Mouse (Mus musculus) limb, embryonic 12.5 days (tissue): ENCODE measurements around the gene Trpc5os. TPM values are rescaled to one million over a fixed set of nuclear protein-coding genes. Genes with fewer than 3 reads are reported as not detected.

Experiments used
- ATAC-seq: fragments of 200-750 bp; cut with Nextera tagmentation; 2 replicates; pipeline ENCODE4 v1.8.0; 2017; ENCODE audit warnings: low read depth, moderate TSS enrichment; ENCODE audit not compliant: insufficient number of reproducible peaks, insufficient read depth, low FRiP score, low TSS enrichment
- H3K27ac ChIP-seq: fragments of 300-500 bp; sonication (generic); 2 replicates; pipeline ENCODE4 v1.5.1; 2016; ENCODE audit warnings: mild to moderate bottlenecking, moderate library complexity
- H3K27me3 ChIP-seq: fragments of 300-500 bp; sonication (generic); 2 replicates; pipeline ENCODE4 v1.6.1; 2016; ENCODE audit warnings: mild to moderate bottlenecking, moderate library complexity
- H3K36me3 ChIP-seq: fragments of 300-500 bp; sonication (generic); 2 replicates; pipeline ENCODE4 v1.6.1; 2016; ENCODE audit warnings: mild to moderate bottlenecking, moderate library complexity
- H3K4me1 ChIP-seq: fragments of 300-500 bp; sonication (generic); replicated peaks from 2 replicates; pipeline ENCODE4 v1.6.1; 2016
- H3K4me2 ChIP-seq: fragments of 300-500 bp; sonication (generic); 2 replicates; pipeline ENCODE4 v1.6.1; 2016; ENCODE audit warnings: mild to moderate bottlenecking, moderate library complexity
- H3K4me3 ChIP-seq: fragments of 300-500 bp; sonication (generic); replicated peaks from 2 replicates; pipeline ENCODE4 v1.5.1; 2016; ENCODE audit warnings: mild to moderate bottlenecking
- H3K9ac ChIP-seq: fragments of 300-500 bp; sonication (generic); replicated peaks from 2 replicates; pipeline ENCODE4 v1.6.1; 2016; ENCODE audit warnings: mild to moderate bottlenecking, moderate library complexity
- H3K9me3 ChIP-seq: fragments of 300-500 bp; sonication (generic); 2 replicates; pipeline ENCODE4 v1.6.1; 2016; ENCODE audit warnings: mild to moderate bottlenecking, moderate library complexity
- WGBS: fragments of 180-500 bp; shearing (Covaris S2); methylation state at CpG from one replicate; pipeline ENCODE4 v1.1.7; 2016; 5-methylcytosine and 5-hydroxymethylcytosine counted together
- polyA plus RNA-seq: library from polyadenylated mRNA; unstranded; fragments of >200 nt; fragmentation: Nextera tagmentation; extraction: Ambion mirVana; gene quantifications from 2 replicates; pipeline ENCODE4 v1.2.1, GENCODE M21; 2016

Trpc5os gene
- not detected in 2 replicates for polyA plus RNA-seq

- H3K4me3 ChIP-seq = no peak within 1 kb of the TSS
- no peaks in the 10 kb centered on the region for H3K4me1 ChIP-seq
- no peaks in the 10 kb centered on the region for H3K36me3 ChIP-seq
- H3K4me2 ChIP-seq = no peak within 1 kb of the TSS
- WGBS = 78% methylated on average over 5 of the region's 5 CpGs
- ATAC-seq = no peak
- peaks cover 3% of the 10 kb centered on the region; the same call in 1 of the 2 replicates for H3K27me3 ChIP-seq
- no peaks in the 10 kb centered on the region for H3K9me3 ChIP-seq
- H3K27ac ChIP-seq = no peak within 1 kb of the TSS
- H3K9ac ChIP-seq = no peak within 1 kb of the TSS
Measured at GRCm38 (mm10) chrX:144456281-144456680, at the start of gene Trpc5os. TSS of gene Trpc5os (plus strand) at chrX:144456581.

GRCm38 (mm10) chrX:144408036-144408435, 48.3 kb upstream of the Trpc5os start:
- Histone ChIP-seq H3K36me3 (no peaks in the 10 kb centered on the region), H3K4me2 (no peak overlapping the region), H3K27ac (no peak overlapping the region), H3K4me1 (no peaks in the 10 kb centered on the region), H3K9ac (no peak overlapping the region), H3K27me3 (peaks cover 4% of the 10 kb centered on the region), H3K9me3 (no peaks in the 10 kb centered on the region), H3K4me3 (no peak overlapping the region)
- 66% methylated on average over 5 of the region's 5 CpGs for WGBS
- ATAC-seq = no peak

- H3K9me3 ChIP-seq = no peaks in the 10 kb centered on the region
- 68% methylated on average over 1 of the region's 1 CpGs for WGBS
- no peak for ATAC-seq
- H3K4me1 ChIP-seq = no peaks in the 10 kb centered on the region
- H3K9ac ChIP-seq = no peak overlapping the region
- H3K4me2 ChIP-seq = no peak overlapping the region
- no peaks in the 10 kb centered on the region for H3K27me3 ChIP-seq
- H3K4me3 ChIP-seq = no peak overlapping the region
- no peaks in the 10 kb centered on the region for H3K36me3 ChIP-seq
- no peak overlapping the region for H3K27ac ChIP-seq
Measured at GRCm38 (mm10) chrX:144420259-144420658, 36.1 kb upstream of the Trpc5os start.

GRCm38 (mm10) chrX:144421091-144421490, 35.3 kb upstream of the Trpc5os start:
- H3K27ac ChIP-seq = no peak overlapping the region
- no peaks in the 10 kb centered on the region for H3K36me3 ChIP-seq
- 96% methylated on average over 1 of the region's 1 CpGs for WGBS
- H3K9ac ChIP-seq = no peak overlapping the region
- no peak overlapping the region for H3K4me3 ChIP-seq
- ATAC-seq = no peak
- no peak overlapping the region for H3K4me2 ChIP-seq
- no peaks in the 10 kb centered on the region for H3K9me3 ChIP-seq
- no peaks in the 10 kb centered on the region for H3K4me1 ChIP-seq
- H3K27me3 ChIP-seq = no peaks in the 10 kb centered on the region

GRCm38 (mm10) chrX:144423848-144424247, 32.5 kb upstream of the Trpc5os start:
- no peak for ATAC-seq
- H3K4me2 ChIP-seq = no peak overlapping the region
- no peak overlapping the region for H3K9ac ChIP-seq
- no peaks in the 10 kb centered on the region for H3K36me3 ChIP-seq
- no peaks in the 10 kb centered on the region for H3K4me1 ChIP-seq
- no peak overlapping the region for H3K4me3 ChIP-seq
- H3K27ac ChIP-seq = no peak overlapping the region
- H3K27me3 ChIP-seq = no peaks in the 10 kb centered on the region
- H3K9me3 ChIP-seq = no peaks in the 10 kb centered on the region
- 85% methylated on average over 3 of the region's 3 CpGs for WGBS

- no peak for ATAC-seq
- whole genome bisulfite sequencing = 79% methylated on average over 2 of the region's 2 CpGs
- no peaks in the 10 kb centered on the region for H3K4me1 ChIP-seq
- peaks cover 4% of the 10 kb centered on the region for H3K27me3 ChIP-seq
- H3K4me3 ChIP-seq = no peak overlapping the region
- H3K4me2 ChIP-seq = no peak overlapping the region
- H3K27ac ChIP-seq = no peak overlapping the region
- H3K9me3 ChIP-seq = no peaks in the 10 kb centered on the region
- H3K9ac ChIP-seq = no peak overlapping the region
- H3K36me3 ChIP-seq = no peaks in the 10 kb centered on the region
Measured at GRCm38 (mm10) chrX:144464416-144464815, 8.0 kb downstream of the Trpc5os start.

GRCm38 (mm10) chrX:144491394-144491793, 35.0 kb downstream of the Trpc5os start:
- Histone ChIP-seq H3K4me2 (no peak overlapping the region), H3K4me3 (no peak overlapping the region), H3K4me1 (no peaks in the 10 kb centered on the region), H3K36me3 (no peaks in the 10 kb centered on the region), H3K9ac (no peak overlapping the region), H3K9me3 (no peaks in the 10 kb centered on the region), H3K27ac (no peak overlapping the region), H3K27me3 (peaks cover 5% of the 10 kb centered on the region; the same call in 1 of the 2 replicates)
- ATAC-seq = no peak
- WGBS = 68% methylated on average over 1 of the region's 1 CpGs

GRCm38 (mm10) chrX:144523239-144523638, 66.9 kb downstream of the Trpc5os start:
- 87% methylated on average over 5 of the region's 5 CpGs for WGBS
- H3K4me2 ChIP-seq = no peak overlapping the region
- no peak overlapping the region for H3K27ac ChIP-seq
- no peaks in the 10 kb centered on the region for H3K9me3 ChIP-seq
- H3K27me3 ChIP-seq = peaks cover 4% of the 10 kb centered on the region; the same call in 1 of the 2 replicates
- H3K4me3 ChIP-seq = no peak overlapping the region
- no peaks in the 10 kb centered on the region for H3K36me3 ChIP-seq
- no peak for ATAC-seq
- H3K9ac ChIP-seq = no peak overlapping the region
- H3K4me1 ChIP-seq = no peaks in the 10 kb centered on the region

- H3K27ac ChIP-seq = no peak overlapping the region
- H3K9ac ChIP-seq = no peak overlapping the region
- no peak overlapping the region for H3K4me2 ChIP-seq
- H3K4me3 ChIP-seq = no peak overlapping the region
- 68% methylated on average over 7 of the region's 7 CpGs for WGBS
- no peaks in the 10 kb centered on the region for H3K9me3 ChIP-seq
- H3K4me1 ChIP-seq = no peaks in the 10 kb centered on the region
- ATAC-seq = no peak
- no peaks in the 10 kb centered on the region for H3K36me3 ChIP-seq
- peaks cover 4% of the 10 kb centered on the region; the same call in 1 of the 2 replicates for H3K27me3 ChIP-seq
Measured at GRCm38 (mm10) chrX:144526042-144526441, 69.7 kb downstream of the Trpc5os start.

Other genes with a start within 250 kb of the Trpc5os start
- 30.2 and 31.8 TPM in 2 replicates for gene Alg13, start 138.8 kb upstream of the Trpc5os start, polyA plus RNA-seq
- gene Trpc5, start 231.6 kb downstream of the Trpc5os start, polyA plus RNA-seq = 0.14 and 0.31 TPM in 2 replicates
- 0.56 and 0.65 TPM in 2 replicates for gene Rtl4, start 232.3 kb downstream of the Trpc5os start, polyA plus RNA-seq